In genomic region chr4:148094161-148094560, GRCm38 (mm10) we compare ENCODE assay signal across 25 mouse cellular contexts. TPM values are rescaled to one million over a fixed set of nuclear protein-coding genes. Genes with fewer than 3 reads are reported as not detected.
A peak's percentile ranks its signal among the peaks of the same experiment; 100 is the strongest.
DNase-seq lines count a peak whose midpoint lies in the region; ATAC-seq and TF ChIP-seq lines count a peak whose summit lies in the region.
"Had no signal": no experiment of that assay in that cellular context is flagged by ENCODE, and none has a peak within 500 bp of the region (broad histone marks: within the 10 kb centered on the region; RNA-seq: fewer than 3 reads in every experiment).

No protein-coding gene starts in this region.

- WGBS in kidney, embryonic 15.5 days, result 90% methylated on average over 5 of the region's 5 CpGs
- WGBS in thymus, adult 2 months, result 96% methylated on average over 5 of the region's 5 CpGs

- H3K27ac ChIP-seq in kidney, embryonic 15.5 days, result no peak overlapping the region
- H3K27ac ChIP-seq in thymus, adult 2 months (ENCODE audit: control insufficient read depth, insufficient read depth, low read length), result no peak overlapping the region
- no peak overlapping the region for H3K27ac ChIP-seq in gastrocnemius, adult 2 months
- H3K27ac ChIP-seq: embryonic facial prominence, embryonic 12.5 days; hindbrain, embryonic 12.5 days; macrophage had no signal

- intact Hi-C loops in gastrocnemius, adult 2 months (cut with DNase I), result no loop called here

- H3K9me3 ChIP-seq in kidney, embryonic 15.5 days (replicated peaks), result no peaks in the 10 kb centered on the region
- H3K9me3 ChIP-seq: embryonic facial prominence, embryonic 12.5 days; hindbrain, embryonic 12.5 days had no signal

- H3K4me1 ChIP-seq in kidney, embryonic 15.5 days, result 0 out of 2 replicates have a peak, but pooled peaks cover 3% of the 10 kb centered on the region
- H3K4me1 ChIP-seq in thymus, adult 2 months (replicated peaks; ENCODE audit: control insufficient read depth, insufficient read depth, low read length), result peaks cover 30% of the 10 kb centered on the region
- H3K4me1 ChIP-seq: embryonic facial prominence, embryonic 12.5 days; hindbrain, embryonic 12.5 days had no signal

- H3K36me3 ChIP-seq in kidney, embryonic 15.5 days, result no peaks in the 10 kb centered on the region
- H3K36me3 ChIP-seq in thymus, adult 2 months (ENCODE audit: control insufficient read depth, insufficient read depth, low read length), result no peaks in the 10 kb centered on the region
- H3K36me3 ChIP-seq: embryonic facial prominence, embryonic 12.5 days; hindbrain, embryonic 12.5 days had no signal

- no peaks in the 10 kb centered on the region for H3K27me3 ChIP-seq in kidney, embryonic 15.5 days
- no peaks in the 10 kb centered on the region for H3K27me3 ChIP-seq in thymus, adult 2 months (ENCODE audit: control insufficient read depth, insufficient read depth, low read length)
- H3K27me3 ChIP-seq: embryonic facial prominence, embryonic 12.5 days; hindbrain, embryonic 12.5 days had no signal

- no peak for ATAC-seq in kidney, embryonic 15.5 days (replicated peaks; ENCODE audit: low FRiP score)
- ATAC-seq: forebrain, embryonic 14.5 days; inflammation-experienced regulatory T-cells, adult 6 months had no signal

- H3K9ac ChIP-seq in kidney, embryonic 15.5 days, result no peak overlapping the region
- H3K9ac ChIP-seq: embryonic facial prominence, embryonic 12.5 days; hindbrain, embryonic 12.5 days; lung, embryonic 14.5 days had no signal

- no peak for TF ChIP-seq POLR2A in thymus, adult 2 months (IDR thresholded peaks at IDR 0.05; ENCODE audit: control insufficient read depth, extremely low read depth, insufficient read depth, low read length, poor library complexity)

- H3K4me3 ChIP-seq in kidney, embryonic 15.5 days (replicated peaks), result no peak overlapping the region
- no peak overlapping the region for H3K4me3 ChIP-seq in thymus, adult 2 months (ENCODE audit: control insufficient read depth, insufficient read depth, low read length)
- no peak overlapping the region for H3K4me3 ChIP-seq in gastrocnemius, adult 2 months
- H3K4me3 ChIP-seq: embryonic facial prominence, embryonic 12.5 days; erythroblast, embryonic 14.5 days; hindbrain, embryonic 12.5 days; myocyte had no signal

- H3K4me2 ChIP-seq in kidney, embryonic 15.5 days, result no peak overlapping the region
- H3K4me2 ChIP-seq: embryonic facial prominence, embryonic 12.5 days; heart, embryonic 11.5 days; hindbrain, embryonic 12.5 days; lung, embryonic 14.5 days had no signal

- DNase-seq in kidney, postnatal 10 days, result peak; percentile 8
- peak; percentile 74 for DNase-seq in thymus, postnatal 4 days
- no peak for DNase-seq in thymus, adult 2 months
- peak; percentile 81 for DNase-seq in ZHBTc4 (ENCODE audit: low read depth, low spot score)
- DNase-seq in gastrocnemius, adult 2 months, result no peak
- no peak for DNase-seq in urinary bladder, postnatal 4 days (ENCODE audit: low spot score in 2 of 2)
- DNase-seq: adrenal gland, postnatal 10 days; cerebellum, adult 11 months; gastrocnemius, postnatal 25 days; heart, postnatal 10 days; kidney, adult 9 months; left cerebral cortex, postnatal 4 days; liver; lung, embryonic 14.5 days; midbrain, embryonic 14.5 days; thymus, adult 18-20 months had no signal

- TF ChIP-seq CTCF in thymus, adult 2 months (IDR thresholded peaks at IDR 0.05; ENCODE audit: borderline replicate concordance, control insufficient read depth, extremely low read depth, insufficient read depth, low read length, poor library complexity), result no peak
- TF ChIP-seq CTCF in gastrocnemius, adult 2 months (IDR thresholded peaks at IDR 0.05), result no peak

RNA-seq across cellular contexts. Expression of gene Agtrap, which starts 6.3 kb away (rescaled TPM):
- polyA plus RNA-seq in kidney, embryonic 15.5 days (2015; fragmentation: Nextera tagmentation; extraction: Ambion mirVana), result 20.6 and 24.4 TPM in 2 replicates
- polyA plus RNA-seq in thymus, adult 2 months (2012; rRNA removed), result 98.0 and 106 TPM in 2 replicates
- 10 to 100 TPM in 1 of 2 experiments, 1 to 10 TPM in 1; 9.8 to 12.6 TPM for total RNA-seq in gastrocnemius, adult 2 months (2021)

RNA-seq across cellular contexts. Expression of gene Mad2l2, which starts 36.0 kb away (rescaled TPM):
- polyA plus RNA-seq in kidney, embryonic 15.5 days (2015; fragmentation: Nextera tagmentation; extraction: Ambion mirVana), result 65.5 and 69.8 TPM in 2 replicates
- 32.9 and 37.7 TPM in 2 replicates for polyA plus RNA-seq in thymus, adult 2 months (2012; rRNA removed)
- total RNA-seq in gastrocnemius, adult 2 months (2021), result 10 to 100 TPM; 10.3 to 18.0 TPM

RNA-seq across cellular contexts. Expression of gene Draxin, which starts 36.3 kb away (rescaled TPM):
- polyA plus RNA-seq in kidney, embryonic 15.5 days (2015; fragmentation: Nextera tagmentation; extraction: Ambion mirVana), result 0.46 and 0.62 TPM in 2 replicates
- 0.26 and 0.34 TPM in 2 replicates for polyA plus RNA-seq in thymus, adult 2 months (2012; rRNA removed)
- total RNA-seq in gastrocnemius, adult 2 months (2021), result under 1 TPM in 1 of 2 experiments, not detected in 1; 0.03 TPM
- total RNA-seq: gastrocnemius, postnatal 25 days; heart, postnatal 10 days had no signal
- polyA plus RNA-seq: erythroblast, embryonic 14.5 days; inflammation-experienced regulatory T-cells, adult 6 months; lung, embryonic 14.5 days; macrophage had no signal

RNA-seq across cellular contexts. Expression of gene Mthfr, which starts 55.3 kb away (rescaled TPM):
- 23.6 and 24.1 TPM in 2 replicates for polyA plus RNA-seq in kidney, embryonic 15.5 days (2015; fragmentation: Nextera tagmentation; extraction: Ambion mirVana)
- 28.3 and 30.2 TPM in 2 replicates for polyA plus RNA-seq in thymus, adult 2 months (2012; rRNA removed)
- total RNA-seq in gastrocnemius, adult 2 months (2021), result 10 to 100 TPM in 1 of 2 experiments, 1 to 10 TPM in 1; 6.9 to 14.2 TPM

RNA-seq across cellular contexts. Expression of gene Clcn6, which starts 55.5 kb away (rescaled TPM):
- 6.4 and 6.6 TPM in 2 replicates for polyA plus RNA-seq in kidney, embryonic 15.5 days (2015; fragmentation: Nextera tagmentation; extraction: Ambion mirVana)
- 37.9 and 39.4 TPM in 2 replicates for polyA plus RNA-seq in thymus, adult 2 months (2012; rRNA removed)
- 1 to 10 TPM; 4.7 to 5.0 TPM for total RNA-seq in gastrocnemius, adult 2 months (2021)

Comparison
In these comparisons a context has a peak if more than half of its experiments do, and no peak if none do; other contexts are left out.
1. DNase-seq: peak in kidney, postnatal 10 days (single experiment), thymus, postnatal 4 days (single experiment) and ZHBTc4 (single experiment); none in thymus, adult 2 months (single experiment), gastrocnemius, adult 2 months (single experiment) and urinary bladder, postnatal 4 days (0 of 2).